Mouse (Mus musculus) CH12.LX (cell line): ENCODE data around the gene D17H6S53E. TPM values are rescaled to one million over a fixed set of nuclear protein-coding genes. Genes with fewer than 3 reads are reported as not detected.

ENCODE experiments used
- DNase-seq: peaks from one replicate; pipeline ENCODE4 v3.0.0-alpha.2; 2013; ENCODE audit errors: extremely low read depth
- H3K27ac ChIP-seq: 2 replicates; pipeline ENCODE4 v1.5.1; 2012; ENCODE audit warnings: low read depth, mild to moderate bottlenecking, control low read depth, moderate library complexity; ENCODE audit not compliant: insufficient read depth
- H3K27me3 ChIP-seq: replicated peaks from 2 replicates; pipeline ENCODE3; 2012; ENCODE audit warnings: inconsistent platforms
- H3K36me3 ChIP-seq, 2 experiments: replicated peaks in 1 of 2; 2 replicates each; pipeline versions ENCODE3 to v1.6.1; 2012; ENCODE audit warnings: inconsistent platforms in 1 of 2, low read length in 1 of 2, mild to moderate bottlenecking in 1 of 2, mixed read lengths in 1 of 2, moderate library complexity in 1 of 2; ENCODE audit not compliant: control insufficient read depth in 1 of 2, insufficient read depth in 1 of 2
- H3K4me1 ChIP-seq, 2 experiments: 2 replicates each; pipeline ENCODE4 v1.6.1; 2012; ENCODE audit warnings: inconsistent platforms in 1 of 2, moderate library complexity in 1 of 2; ENCODE audit not compliant: insufficient read depth in 2 of 2, control insufficient read depth in 1 of 2
- H3K4me2 ChIP-seq: 2 replicates; pipeline ENCODE4 v1.6.1; 2012; ENCODE audit warnings: low read depth, mild to moderate bottlenecking, control low read depth; ENCODE audit not compliant: poor library complexity, insufficient read depth, severe bottlenecking
- H3K4me3 ChIP-seq, 3 experiments: fragments of 150-350 bp in 1 of 3; sonication (generic) in 1 of 3; replicated peaks in 1 of 3; 2 replicates each; pipeline versions ENCODE3 to v1.5.1; 2011 to 2012; ENCODE audit warnings: low read depth in 2 of 3, low read length in 2 of 3, mild to moderate bottlenecking in 2 of 3, moderate library complexity in 2 of 3, control low read depth in 1 of 3, improper control_type of control experiment in 1 of 3, inconsistent platforms in 1 of 3, mixed read lengths in 1 of 3; ENCODE audit not compliant: poor library complexity in 1 of 3
- H3K79me2 ChIP-seq: replicated peaks from 2 replicates; pipeline ENCODE4 v1.6.1; 2012; ENCODE audit warnings: mild to moderate bottlenecking, moderate library complexity; ENCODE audit not compliant: control insufficient read depth, poor library complexity, insufficient read depth, severe bottlenecking; ENCODE audit errors: extremely low read depth
- H3K9ac ChIP-seq: 2 replicates; pipeline ENCODE4 v1.6.1; 2012; ENCODE audit warnings: low read depth, mild to moderate bottlenecking, control low read depth, moderate library complexity; ENCODE audit not compliant: insufficient read depth
- H3K9me3 ChIP-seq: replicated peaks from 2 replicates; pipeline ENCODE3; 2012; ENCODE audit warnings: low read length, inconsistent platforms, mixed read lengths
- CHD1 ChIP-seq: IDR thresholded peaks from 2 replicates; pipeline ENCODE4 v1.6.1; 2012; ENCODE audit warnings: low read depth, low read length, improper control_type of control experiment, inconsistent platforms
- CTCF ChIP-seq, 2 experiments: IDR thresholded peaks in 1 of 2; conservative IDR thresholded peaks in 1 of 2; 2 replicates each; pipeline ENCODE4 v1.5.1; 2011 to 2012; ENCODE audit warnings: low read depth in 2 of 2, low read length in 2 of 2, improper control_type of control experiment in 1 of 2, inconsistent platforms in 1 of 2, mild to moderate bottlenecking in 1 of 2, moderate library complexity in 1 of 2
- E2F4 ChIP-seq: IDR thresholded peaks from 2 replicates; pipeline ENCODE4 v1.6.1; 2011; ENCODE audit warnings: low read depth, low read length, improper control_type of control experiment; ENCODE audit not compliant: insufficient replicate concordance
- GABPA ChIP-seq: IDR thresholded peaks from 2 replicates; pipeline ENCODE4 v1.6.1; 2012; ENCODE audit warnings: low read depth, low read length, improper control_type of control experiment, inconsistent platforms; ENCODE audit not compliant: insufficient replicate concordance
- HCFC1 ChIP-seq: IDR thresholded peaks from 2 replicates; pipeline ENCODE4 v1.6.1; 2012; ENCODE audit warnings: low read depth, mild to moderate bottlenecking, inconsistent platforms, low read length, improper control_type of control experiment
- JUN ChIP-seq: IDR thresholded peaks from 2 replicates; pipeline ENCODE4 v1.6.1; 2011; ENCODE audit warnings: low read depth, mild to moderate bottlenecking, low read length, improper control_type of control experiment, moderate library complexity; ENCODE audit not compliant: insufficient read depth
- MAX ChIP-seq: IDR thresholded peaks from 2 replicates; pipeline ENCODE4 v1.6.1; 2011; ENCODE audit warnings: low read length, improper control_type of control experiment
- MYC ChIP-seq: IDR thresholded peaks from 2 replicates; pipeline ENCODE4 v1.6.1; 2011; ENCODE audit warnings: low read depth, mild to moderate bottlenecking, improper control_type of control experiment, low read length
- PAX5 ChIP-seq: IDR thresholded peaks from 2 replicates; pipeline ENCODE4 v1.6.1; 2012; ENCODE audit warnings: low read length, inconsistent platforms, mixed read lengths
- POLR2A ChIP-seq: IDR thresholded peaks from 2 replicates; pipeline ENCODE4 v1.6.1; 2011; ENCODE audit warnings: low read depth, mild to moderate bottlenecking, improper control_type of control experiment, low read length
- RAD21 ChIP-seq: IDR thresholded peaks from 2 replicates; pipeline ENCODE4 v1.6.1; 2011; ENCODE audit warnings: low read depth, mild to moderate bottlenecking, low read length, improper control_type of control experiment, moderate library complexity
- SIN3A ChIP-seq: IDR thresholded peaks from 2 replicates; pipeline ENCODE4 v1.6.1; 2012; ENCODE audit warnings: low read length, improper control_type of control experiment, inconsistent platforms
- UBTF ChIP-seq: IDR thresholded peaks from 2 replicates; pipeline ENCODE4 v1.6.1; 2012; ENCODE audit warnings: low read depth, mild to moderate bottlenecking, inconsistent platforms, low read length, improper control_type of control experiment, moderate library complexity
- USF1 ChIP-seq: IDR thresholded peaks from 2 replicates; pipeline ENCODE4 v1.6.1; 2014; ENCODE audit warnings: low read depth, mild to moderate bottlenecking, inconsistent platforms, low read length, improper control_type of control experiment
- ZKSCAN1 ChIP-seq: IDR thresholded peaks from 2 replicates; pipeline ENCODE4 v1.6.1; 2012; ENCODE audit warnings: low read depth, inconsistent platforms, low read length, improper control_type of control experiment, borderline replicate concordance
- dilution Hi-C: fragments of 300-500 bp; cut with MboI; formaldehyde crosslinking; loops from 2 replicates; pipeline ENCODE4 v1.14.3; 2020; ENCODE audit warnings: low sequenced_read_pairs; ENCODE audit not compliant: extremely low pct_unique_long_range_greater_than_20kb, extremely low pct_ligation_motif_present
- in situ Hi-C: fragments of 300-500 bp; cut with MboI; formaldehyde crosslinking; loops from 3 replicates; pipeline ENCODE4 v1.14.3; 2019; ENCODE audit warnings: low sequenced_read_pairs, low pct_ligation_motif_present, low pct_unique_long_range_greater_than_20kb, mixed read lengths
- polyA plus RNA-seq: library from polyadenylated mRNA; unstranded; fragments of >175 nt; gene quantifications from 2 replicates; pipeline ENCODE4 v1.2.1, GENCODE M21; 2012; ENCODE audit warnings: low read depth; ENCODE audit not compliant: insufficient read length
- total RNA-seq, 2 experiments: library from RNA; depleted of rRNA; stranded (reverse); fragments of 300-350 nt in 1 of 2; fragments of >200 nt in 1 of 2; gene quantifications; 2 replicates each; pipeline ENCODE4 v1.2.3; 2012 to 2014

D17H6S53E gene
- total and polyA plus RNA-seq, 3 experiments = 8.7 to 15.6 (median 11.9) TPM

DNA sequence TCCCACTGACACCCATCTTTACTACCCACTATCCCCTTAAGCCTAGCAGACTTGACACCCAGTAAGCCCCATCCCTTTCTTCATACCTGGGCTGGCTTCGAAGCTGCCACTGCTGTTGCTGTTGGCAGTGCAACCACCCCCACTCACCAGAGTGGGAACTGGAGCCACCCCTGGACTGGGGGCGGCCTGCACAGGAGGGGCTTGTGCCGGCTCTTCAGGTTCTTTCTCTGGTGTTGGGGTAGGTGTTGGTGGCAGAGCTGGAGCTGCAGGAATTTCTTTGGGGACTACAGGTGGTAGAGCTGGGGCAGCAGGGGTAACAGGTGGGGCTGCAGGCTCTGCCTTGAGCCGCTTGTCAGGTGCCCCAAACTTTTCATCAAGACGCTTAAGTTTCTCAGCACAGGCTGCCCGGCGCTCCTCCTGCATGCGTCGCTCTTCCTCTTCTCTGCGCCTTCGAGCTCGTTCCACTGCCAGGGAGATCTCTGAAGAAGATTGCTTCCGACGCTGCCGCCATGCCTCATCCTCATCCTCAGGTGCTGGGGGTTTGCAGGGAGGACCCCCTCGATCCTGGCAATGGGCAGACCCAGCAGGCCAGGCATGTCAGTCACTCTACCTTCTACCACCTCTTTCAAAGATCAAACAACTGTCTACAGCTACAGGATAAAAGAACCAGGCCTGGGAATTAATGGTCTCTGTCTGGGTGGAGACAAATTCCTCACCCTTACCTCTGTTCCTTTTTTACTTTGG, 32.8 kb downstream of the D17H6S53E start:
- H3K4me2 ChIP-seq = no peak overlapping the region
- H3K4me1 ChIP-seq = peaks cover 0 to 25% of the 10 kb centered on the region in 2 experiments; a peak in 2 of 4 replicates
- no peak overlapping the region for H3K4me3 ChIP-seq
- H3K27me3 ChIP-seq = no peaks in the 10 kb centered on the region
- H3K9ac ChIP-seq = no peak overlapping the region
- H3K9me3 ChIP-seq = no peaks in the 10 kb centered on the region
- no peak for TF ChIP-seq E2F4
- TF ChIP-seq HCFC1 = no peak
- TF ChIP-seq JUN = no peak
- no peak for TF ChIP-seq POLR2A
- no peak for TF ChIP-seq ZKSCAN1
- TF ChIP-seq MYC = no peak
- TF ChIP-seq GABPA = no peak
- TF ChIP-seq, all 38 proteins: peak for 0
- DNase-seq = no peak
- in situ Hi-C loops = no loop called here
- peaks cover 80 to 90% of the 10 kb centered on the region in 2 experiments for H3K36me3 ChIP-seq
- no peak overlapping the region for H3K27ac ChIP-seq
- dilution Hi-C loops = no loop called here
- H3K79me2 ChIP-seq = peaks cover 61% of the 10 kb centered on the region

GRCm38 (mm10) chr17:35159638-35160037, 33.5 kb downstream of the D17H6S53E start:
- Histone ChIP-seq H3K9ac (no peak overlapping the region), H3K9me3 (no peaks in the 10 kb centered on the region), H3K4me2 (no peak overlapping the region), H3K4me1 (peaks cover 0 to 25% of the 10 kb centered on the region in 2 experiments; a peak in 2 of 4 replicates), H3K79me2 (peaks cover 66% of the 10 kb centered on the region), H3K36me3 (peaks cover 74 to 84% of the 10 kb centered on the region in 2 experiments), H3K27me3 (no peaks in the 10 kb centered on the region), H3K4me3 (no peak overlapping the region), H3K27ac (no peak overlapping the region)
- DNase-seq = no peak
- TF ChIP-seq PAX5 = no peak
- TF ChIP-seq E2F4 = no peak
- no peak for TF ChIP-seq USF1
- TF ChIP-seq UBTF = no peak
- no peak for TF ChIP-seq SIN3A
- TF ChIP-seq CHD1 = no peak
- no peak for TF ChIP-seq MAX
- TF ChIP-seq CTCF (conservative IDR thresholded peaks at IDR 0.05 in 1 of 2, IDR thresholded peaks at IDR 0.05 in 1 of 2; ENCODE audit: low read depth in 2 of 2, low read length in 2 of 2) = no peak
- TF ChIP-seq RAD21 = no peak
- dilution Hi-C loops (no loop called here), in situ Hi-C loops (no loop called here)
